In genomic region chr14:117202012-117202411, GRCm38 (mm10) we compare ENCODE assay signal across 27 mouse cellular contexts.
DNase-seq lines count a peak whose midpoint lies in the region; ATAC-seq and TF ChIP-seq lines count a peak whose summit lies in the region.
"Had no signal": no experiment of that assay in that cellular context is flagged by ENCODE, and none has a peak within 500 bp of the region (broad histone marks: within the 10 kb centered on the region; RNA-seq: fewer than 3 reads in every experiment).

No protein-coding gene starts in this region.

- no peak for TF ChIP-seq CTCF in lung, embryonic 14.5 days (IDR thresholded peaks at IDR 0.05; ENCODE audit: low read depth)
- TF ChIP-seq CTCF in MEL (IDR thresholded peaks at IDR 0.05 in 2 of 3, conservative IDR thresholded peaks at IDR 0.05 in 1 of 3; ENCODE audit: control insufficient read depth in 1 of 3, insufficient read depth in 1 of 3, low read depth in 2 of 3, low read length in 3 of 3, poor library complexity in 1 of 3, severe bottlenecking in 1 of 3), result no peak

- peak; percentile 47 for DNase-seq in lung, embryonic 14.5 days
- DNase-seq in lung, postnatal 25 days (ENCODE audit: low spot score), result no peak
- DNase-seq in MEL (ENCODE audit: low read depth, low spot score), result peak; percentile 3
- peak; percentile 11 for DNase-seq in fibroblast of lung, adult 2 months (ENCODE audit: low read depth)
- no peak for DNase-seq in frontal cortex, postnatal 14 days (ENCODE audit: low spot score in 2 of 2)
- DNase-seq: adrenal gland, adult 8-10 months; cerebellum, adult 8-10 months; gastrocnemius, adult 2 months; heart, postnatal 36 days; kidney, adult 2 months; liver; right cerebral cortex, postnatal 4 days; thymus, adult 18-20 months; thymus, postnatal 36 days had no signal

- no peaks in the 10 kb centered on the region for H3K27me3 ChIP-seq in forebrain, embryonic 12.5 days
- no peaks in the 10 kb centered on the region for H3K27me3 ChIP-seq in forebrain, embryonic 16.5 days (replicated peaks; ENCODE audit: control insufficient read depth, insufficient read depth, low read length)
- H3K27me3 ChIP-seq in lung, embryonic 14.5 days (ENCODE audit: insufficient read depth, low read length), result no peaks in the 10 kb centered on the region
- H3K27me3 ChIP-seq in MEL (ENCODE audit: control insufficient read depth in 1 of 2, insufficient read depth in 2 of 2, low read length in 2 of 2), result no peaks in the 10 kb centered on the region
- H3K27me3 ChIP-seq: heart, embryonic 15.5 days; hindbrain, embryonic 13.5 days; liver, embryonic 15.5 days; midbrain, embryonic 12.5 days; Patski had no signal

- 75% methylated on average over 2 of the region's 2 CpGs for WGBS in forebrain, embryonic 12.5 days
- 33% methylated on average over 2 of the region's 2 CpGs for WGBS in forebrain, embryonic 16.5 days
- WGBS in lung, embryonic 14.5 days, result 77% methylated on average over 2 of the region's 2 CpGs

- H3K9ac ChIP-seq in forebrain, embryonic 12.5 days, result no peak overlapping the region
- H3K9ac ChIP-seq in forebrain, embryonic 16.5 days (replicated peaks; ENCODE audit: low read depth, low read length), result no peak overlapping the region
- H3K9ac ChIP-seq in lung, embryonic 14.5 days, result no peak overlapping the region
- no peak overlapping the region for H3K9ac ChIP-seq in MEL (ENCODE audit: control insufficient read depth, low read depth, low read length, poor library complexity, severe bottlenecking)
- H3K9ac ChIP-seq: heart, embryonic 15.5 days; hindbrain, embryonic 13.5 days; liver, embryonic 15.5 days; midbrain, embryonic 12.5 days had no signal

- no peak for TF ChIP-seq POLR2A in MEL (IDR thresholded peaks at IDR 0.05; ENCODE audit: control insufficient read depth in 1 of 2, insufficient read depth in 1 of 2, low read depth in 1 of 2, low read length in 2 of 2, poor library complexity in 1 of 2)

- no peaks in the 10 kb centered on the region for H3K79me2 ChIP-seq in MEL (ENCODE audit: control insufficient read depth, insufficient read depth, low read length, poor library complexity)

- no peak overlapping the region for H3K4me2 ChIP-seq in forebrain, embryonic 12.5 days
- H3K4me2 ChIP-seq in forebrain, embryonic 16.5 days (ENCODE audit: low read length), result no peak overlapping the region
- H3K4me2 ChIP-seq in lung, embryonic 14.5 days, result no peak overlapping the region
- H3K4me2 ChIP-seq: heart, embryonic 15.5 days; hindbrain, embryonic 13.5 days; liver, embryonic 15.5 days; midbrain, embryonic 12.5 days had no signal

- TF ChIP-seq RAD21 in MEL (IDR thresholded peaks at IDR 0.05; ENCODE audit: low read depth, low read length), result no peak

- no peaks in the 10 kb centered on the region for H3K36me3 ChIP-seq in forebrain, embryonic 12.5 days (replicated peaks)
- no peaks in the 10 kb centered on the region for H3K36me3 ChIP-seq in forebrain, embryonic 16.5 days (ENCODE audit: control insufficient read depth, insufficient read depth)
- no peaks in the 10 kb centered on the region for H3K36me3 ChIP-seq in lung, embryonic 14.5 days (ENCODE audit: insufficient read depth)
- no peaks in the 10 kb centered on the region for H3K36me3 ChIP-seq in MEL (ENCODE audit: control insufficient read depth in 1 of 2, insufficient read depth in 2 of 2, low read length in 2 of 2)
- H3K36me3 ChIP-seq: heart, embryonic 15.5 days; hindbrain, embryonic 13.5 days; limb, embryonic 10.5 days; liver, embryonic 15.5 days; midbrain, embryonic 12.5 days had no signal

- ATAC-seq in forebrain, embryonic 12.5 days (ENCODE audit: low FRiP score), result 0 out of 2 replicates have a peak, but pooled peaks have one; percentile 33
- ATAC-seq in forebrain, embryonic 16.5 days, result no peak
- ATAC-seq in lung, embryonic 14.5 days (ENCODE audit: insufficient read depth), result no peak
- ATAC-seq: activated CD4-positive, CD25-positive, alpha-beta regulatory T cell, adult 4 months; CD4-positive, CD25-positive, alpha-beta regulatory T cell, adult 4 months; lung, postnatal 0 days; Patski had no signal

- no peak overlapping the region for H3K4me3 ChIP-seq in forebrain, embryonic 12.5 days (replicated peaks)
- no peak overlapping the region for H3K4me3 ChIP-seq in forebrain, embryonic 16.5 days (replicated peaks; ENCODE audit: low read length)
- no peak overlapping the region for H3K4me3 ChIP-seq in lung, embryonic 14.5 days (ENCODE audit: low read depth, low read length)
- H3K4me3 ChIP-seq in MEL (ENCODE audit: control insufficient read depth in 1 of 2, insufficient read depth in 1 of 2, low read depth in 2 of 2, low read length in 2 of 2), result no peak overlapping the region
- H3K4me3 ChIP-seq: gastrocnemius, adult 2 months; heart, embryonic 15.5 days; hindbrain, embryonic 13.5 days; left cerebral cortex, adult 2 months; limb, embryonic 10.5 days; liver, embryonic 15.5 days; midbrain, embryonic 12.5 days had no signal

- no peaks in the 10 kb centered on the region for H3K9me3 ChIP-seq in forebrain, embryonic 12.5 days
- H3K9me3 ChIP-seq in forebrain, embryonic 16.5 days (ENCODE audit: control insufficient read depth, low read length), result no peaks in the 10 kb centered on the region
- no peaks in the 10 kb centered on the region for H3K9me3 ChIP-seq in lung, embryonic 14.5 days (ENCODE audit: low read depth, low read length)
- no peaks in the 10 kb centered on the region for H3K9me3 ChIP-seq in MEL (replicated peaks; ENCODE audit: insufficient read depth, low read length)
- H3K9me3 ChIP-seq: heart, embryonic 15.5 days; hindbrain, embryonic 13.5 days; limb, embryonic 10.5 days; liver, embryonic 15.5 days; midbrain, embryonic 12.5 days had no signal

- no peak for TF ChIP-seq EP300 in MEL (IDR thresholded peaks at IDR 0.05; ENCODE audit: low read depth in 1 of 2, low read length in 2 of 2)

- no peak overlapping the region for H3K27ac ChIP-seq in forebrain, embryonic 12.5 days
- H3K27ac ChIP-seq in forebrain, embryonic 16.5 days (ENCODE audit: low read length), result no peak overlapping the region
- no peak overlapping the region for H3K27ac ChIP-seq in lung, embryonic 14.5 days (ENCODE audit: low read depth)
- H3K27ac ChIP-seq in MEL (ENCODE audit: control insufficient read depth, low read depth, low read length), result no peak overlapping the region
- H3K27ac ChIP-seq: gastrocnemius, adult 2 months; heart, embryonic 15.5 days; hindbrain, embryonic 13.5 days; kidney, postnatal 0 days; left cerebral cortex, adult 2 months; limb, embryonic 10.5 days; liver, embryonic 15.5 days; midbrain, embryonic 12.5 days had no signal

- H3K4me1 ChIP-seq in forebrain, embryonic 12.5 days, result no peaks in the 10 kb centered on the region
- H3K4me1 ChIP-seq in forebrain, embryonic 16.5 days (replicated peaks; ENCODE audit: control insufficient read depth, insufficient read depth, low read length), result no peaks in the 10 kb centered on the region
- no peaks in the 10 kb centered on the region for H3K4me1 ChIP-seq in lung, embryonic 14.5 days (ENCODE audit: insufficient read depth)
- H3K4me1 ChIP-seq in MEL (ENCODE audit: control insufficient read depth in 1 of 2, insufficient read depth in 2 of 2, low read length in 2 of 2), result no peaks in the 10 kb centered on the region
- H3K4me1 ChIP-seq: heart, embryonic 15.5 days; hindbrain, embryonic 13.5 days; limb, embryonic 10.5 days; liver, embryonic 15.5 days; midbrain, embryonic 12.5 days had no signal

TF ChIP-seq in MEL, 35 proteins besides CTCF, POLR2A, EP300 and RAD21:
- no peak for TF ChIP-seq ETS1 (IDR thresholded peaks at IDR 0.05; ENCODE audit: low read depth, low read length)
TF ChIP-seq in MEL: peak in this region for 0.

Comparison
In these comparisons a context has a peak if more than half of its experiments do, and no peak if none do; other contexts are left out.
1. DNase-seq: peak in lung, embryonic 14.5 days (single experiment), MEL (single experiment) and fibroblast of lung, adult 2 months (single experiment); none in lung, postnatal 25 days (single experiment) and frontal cortex, postnatal 14 days (0 of 2).